Mouse (Mus musculus) induced T-regulatory cell, adult 2 months (primary cell): ENCODE measurements around the gene Kcnj2.

ENCODE experiments used
- DNase-seq: peaks from one replicate; pipeline ENCODE4 v3.0.0-alpha.2; 2012; ENCODE audit warnings: low read depth

Gene Kcnj2

GRCm38 (mm10) chr11:111091117-111091516, 25.2 kb downstream of the Kcnj2 start:
- DNase-seq, result no peak

- DNase-seq, result no peak
Observed at GRCm38 (mm10) chr11:111092967-111093366, 27.0 kb downstream of the Kcnj2 start.

GRCm38 (mm10) chr11:111096612-111097011, 30.6 kb downstream of the Kcnj2 start:
- no peak for DNase-seq

GRCm38 (mm10) chr11:111100131-111100530, 34.2 kb downstream of the Kcnj2 start:
- DNase-seq, result no peak

- no peak for DNase-seq
Observed at GRCm38 (mm10) chr11:111100651-111101050, 34.7 kb downstream of the Kcnj2 start.

GRCm38 (mm10) chr11:111101620-111102176, 35.7 kb downstream of the Kcnj2 start:
- no peak for DNase-seq

GRCm38 (mm10) chr11:111104422-111104821, 38.5 kb downstream of the Kcnj2 start:
- no peak for DNase-seq

GRCm38 (mm10) chr11:111108130-111108529, 42.2 kb downstream of the Kcnj2 start:
- DNase-seq, result no peak

GRCm38 (mm10) chr11:111121514-111121913, 55.5 kb downstream of the Kcnj2 start:
- DNase-seq, result no peak

- no peak for DNase-seq
Observed at GRCm38 (mm10) chr11:111123324-111123723, 57.4 kb downstream of the Kcnj2 start.

- DNase-seq, result no peak
Observed at GRCm38 (mm10) chr11:111125963-111126362, 60.0 kb downstream of the Kcnj2 start.
